Mouse (Mus musculus) embryo, embryonic 11.5 days (tissue): ENCODE data around the gene Hmcn2.

Source experiments
- DNase-seq: peaks from one replicate; pipeline ENCODE4 v3.0.0-alpha.2; 2012; ENCODE audit warnings: low read depth, low spot score

The Hmcn2 gene

DNA sequence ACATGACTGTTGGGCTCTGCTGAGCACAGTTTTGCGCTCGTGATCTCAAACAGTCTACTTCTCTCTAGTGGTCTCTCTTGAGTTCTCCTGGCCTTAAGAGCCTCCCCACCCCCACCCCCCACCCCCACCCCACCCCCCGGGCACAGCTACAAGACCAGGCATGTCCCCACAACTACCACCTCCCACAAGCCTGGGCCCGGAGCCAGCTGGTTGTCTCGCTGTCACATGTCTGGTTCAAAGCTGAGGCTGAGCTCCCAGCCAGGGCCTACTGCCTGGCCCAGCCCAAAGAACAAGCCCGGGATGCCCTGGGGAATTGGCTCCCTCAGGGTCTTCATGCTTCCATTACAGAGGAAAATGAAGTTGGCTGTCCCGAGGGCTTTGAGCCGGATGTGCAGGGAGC lies 140.1 kb downstream of the Hmcn2 start:
- no peak for DNase-seq

DNA sequence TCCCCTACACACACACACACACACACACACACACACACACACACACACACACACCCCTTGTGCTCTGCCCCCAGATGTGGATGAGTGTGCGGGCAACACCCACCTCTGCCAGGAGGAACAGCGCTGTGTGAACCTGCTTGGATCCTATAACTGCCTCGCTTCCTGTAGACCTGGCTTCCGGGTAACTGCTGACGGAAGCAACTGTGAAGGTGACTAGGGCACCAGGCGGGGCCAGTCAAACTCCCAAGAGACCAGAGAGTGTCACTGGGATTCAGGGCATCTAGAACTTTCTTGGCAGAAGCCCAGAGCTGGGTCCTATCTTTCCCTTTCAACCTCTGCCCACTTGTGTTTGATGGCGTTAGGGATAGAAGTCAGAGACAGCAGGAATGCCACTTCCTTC lies 141.2 kb downstream of the Hmcn2 start:
- DNase-seq, result no peak

- no peak for DNase-seq
Observed at GRCm38 (mm10) chr2:31458460-31458859, 144.2 kb downstream of the Hmcn2 start.

DNA sequence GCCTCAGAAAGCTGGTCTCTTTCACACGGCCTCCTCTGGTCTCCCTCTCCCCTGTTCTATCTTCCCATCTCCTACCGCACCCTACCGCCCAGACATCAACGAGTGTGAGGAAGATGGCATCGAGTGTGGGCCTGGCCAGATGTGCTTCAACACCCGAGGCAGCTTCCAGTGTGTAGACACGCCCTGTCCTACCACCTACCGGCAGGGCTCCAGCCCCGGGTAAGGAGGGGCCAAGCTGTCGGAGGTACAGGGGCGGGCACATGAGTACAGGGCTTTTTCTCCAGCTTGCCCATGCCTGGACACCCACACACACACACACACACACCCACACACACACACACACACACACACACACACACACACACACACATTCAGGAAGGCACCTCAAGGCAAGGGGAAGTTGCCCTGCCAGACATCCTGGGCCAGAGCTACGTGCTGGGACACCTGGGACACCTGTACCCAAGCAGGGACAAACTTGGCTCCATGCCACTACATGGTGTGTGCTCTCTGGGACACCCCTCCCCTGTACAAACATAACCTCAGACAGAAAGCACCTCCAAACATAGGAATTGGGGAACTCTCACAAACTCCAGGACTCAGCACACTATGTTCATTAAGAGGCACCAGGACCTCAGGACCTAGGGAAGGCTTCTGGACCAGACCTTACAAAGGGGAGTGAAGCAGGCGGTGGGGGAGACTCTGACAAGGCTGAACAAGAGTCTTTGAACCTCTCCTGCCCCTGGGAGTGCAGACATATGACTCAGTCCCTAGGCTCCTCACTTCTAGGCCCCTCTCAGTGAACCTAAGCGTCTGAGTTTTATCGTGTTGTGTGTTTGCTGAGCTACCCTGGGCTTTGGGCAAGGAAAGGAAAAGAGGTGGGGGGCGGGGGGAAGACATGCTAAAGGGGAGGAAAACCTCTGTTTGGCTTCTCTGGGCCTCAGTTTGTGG lies 145.0 kb downstream of the Hmcn2 start:
- no peak for DNase-seq

GRCm38 (mm10) chr2:31460025-31460571 lies 145.9 kb downstream of the Hmcn2 start:
- no peak for DNase-seq

GRCm38 (mm10) chr2:31460920-31461319 lies 146.7 kb downstream of the Hmcn2 start:
- no peak for DNase-seq

GRCm38 (mm10) chr2:31462051-31462450 lies 147.8 kb downstream of the Hmcn2 start:
- DNase-seq, result no peak

DNA sequence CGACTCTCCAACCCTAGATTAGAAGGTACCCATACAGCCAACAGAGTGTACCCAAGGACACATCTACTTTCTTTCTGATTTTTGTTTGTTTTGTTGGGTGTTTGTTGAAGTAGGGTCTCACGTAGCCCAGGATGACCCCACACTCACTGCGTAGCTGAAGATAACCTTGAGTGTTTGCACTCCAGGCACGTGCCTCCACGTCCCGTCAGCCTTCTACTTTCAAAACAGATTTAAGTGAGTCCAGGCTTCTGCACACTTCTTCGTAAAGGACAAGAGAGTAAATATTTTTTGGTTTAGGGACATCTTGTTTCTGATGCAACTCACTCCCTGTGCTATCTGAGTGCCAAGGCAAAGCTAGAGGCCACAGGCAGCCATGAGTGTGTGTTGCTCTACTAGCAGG lies 149.0 kb downstream of the Hmcn2 start:
- no peak for DNase-seq

GRCm38 (mm10) chr2:31463696-31464528 lies 149.7 kb downstream of the Hmcn2 start:
- DNase-seq, result no peak

DNA sequence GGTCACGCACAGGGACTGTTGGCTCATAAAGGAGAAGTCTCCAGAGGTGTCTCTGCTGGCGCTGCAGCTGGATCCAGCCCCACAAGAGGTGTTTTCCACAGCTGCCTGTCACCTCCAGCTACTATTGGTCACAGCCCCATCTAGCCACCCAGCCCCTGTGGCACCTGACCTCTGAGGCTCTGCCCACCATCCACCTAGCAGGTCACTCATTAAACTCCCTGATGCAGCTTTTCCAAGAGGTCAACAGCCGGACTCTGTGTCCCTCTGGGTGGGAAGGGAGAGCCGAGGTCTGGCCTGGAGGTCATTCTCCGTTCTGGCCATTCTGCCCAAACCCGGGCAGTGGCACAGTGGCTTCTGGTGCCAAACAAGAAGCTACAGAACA lies 150.3 kb downstream of the Hmcn2 start:
- DNase-seq, result no peak

DNA sequence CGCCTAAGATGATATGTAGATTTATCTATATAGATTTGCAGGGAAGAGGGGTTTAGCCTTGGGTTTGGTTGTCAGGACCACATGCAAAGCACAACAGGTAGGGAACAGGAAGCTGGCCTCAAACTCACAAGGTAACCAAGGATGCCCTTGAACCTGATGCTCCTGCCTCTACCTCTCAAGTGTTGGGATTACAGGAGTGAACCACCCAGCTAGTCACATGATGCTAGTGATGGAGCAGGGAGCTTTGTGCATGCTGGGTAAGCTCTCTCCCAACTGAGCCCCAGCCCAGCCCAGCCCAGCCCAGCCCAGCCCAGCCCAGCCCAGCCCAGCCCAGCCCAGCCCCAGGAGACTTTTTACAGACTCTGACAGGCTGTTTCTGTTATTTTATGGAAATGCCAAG lies 153.2 kb downstream of the Hmcn2 start:
- DNase-seq, result no peak

DNA sequence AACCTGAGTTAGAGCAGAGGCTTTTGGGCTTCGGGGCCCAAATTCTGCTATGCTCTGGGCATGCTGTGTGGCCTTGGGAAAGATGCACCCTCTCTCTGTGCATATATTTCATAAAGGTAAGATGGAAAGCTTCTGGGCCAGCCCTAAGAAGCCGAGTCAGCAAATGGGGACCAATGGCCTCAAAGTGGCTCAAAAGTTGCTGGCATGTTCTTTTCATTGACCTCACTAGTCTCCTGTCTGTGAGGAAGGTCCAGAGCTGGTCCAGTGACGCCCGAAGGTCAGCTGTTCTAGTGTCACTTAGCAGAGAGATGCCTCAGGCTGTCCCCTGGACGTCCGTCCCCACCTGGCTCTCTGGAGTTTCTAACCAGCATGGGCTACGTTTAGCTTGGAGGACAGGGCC lies 154.6 kb downstream of the Hmcn2 start:
- no peak for DNase-seq

DNA sequence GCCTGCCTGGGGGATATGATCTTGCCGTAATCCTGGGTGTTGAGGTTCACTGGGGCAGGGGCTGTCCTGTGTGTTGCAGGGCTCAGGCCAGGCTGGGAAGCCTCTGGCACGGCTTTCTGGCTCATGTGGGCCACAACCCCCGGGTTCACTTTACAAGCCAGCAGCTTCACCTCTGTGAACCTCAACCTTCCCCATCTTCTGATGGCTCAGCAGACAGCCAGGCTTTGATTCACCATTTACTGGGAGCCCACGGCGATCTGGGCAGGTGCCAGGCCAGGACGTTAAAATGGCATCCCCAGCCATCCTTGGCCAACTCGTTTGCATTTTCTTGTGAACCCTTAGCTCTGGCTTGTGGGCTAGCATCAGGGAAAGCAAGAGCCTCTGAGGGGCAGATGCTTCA lies 155.3 kb downstream of the Hmcn2 start:
- no peak for DNase-seq

- no peak for DNase-seq
Observed at GRCm38 (mm10) chr2:31469931-31470682, 155.9 kb downstream of the Hmcn2 start, which contains the start of gene Ass1. Ass1 (plus strand) TSS chr2:31470207.

GRCm38 (mm10) chr2:31470683-31471385 lies 156.6 kb downstream of the Hmcn2 start:
- DNase-seq, result no peak

DNA sequence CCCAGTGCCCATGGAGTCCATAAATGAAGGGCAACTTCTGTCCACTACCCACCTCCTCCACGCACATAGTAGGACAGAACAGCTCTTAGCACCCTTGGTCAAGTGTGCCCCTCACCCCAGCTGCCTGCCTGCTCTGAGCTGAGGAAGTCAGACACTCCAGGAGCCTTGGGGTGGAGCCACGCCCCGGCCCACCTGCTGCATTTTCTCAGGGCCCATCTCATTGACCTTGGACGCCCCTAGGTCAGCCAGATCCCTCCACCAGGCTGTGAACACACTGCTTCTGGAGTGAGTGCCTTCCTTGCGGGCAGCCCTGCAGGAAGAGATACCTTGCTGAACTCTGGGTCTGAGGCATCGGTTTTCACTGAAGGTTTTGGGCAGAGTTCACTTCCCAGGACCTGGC lies 157.4 kb downstream of the Hmcn2 start:
- no peak for DNase-seq

- no peak for DNase-seq
Observed at GRCm38 (mm10) chr2:31472406-31473065, 158.3 kb downstream of the Hmcn2 start.

DNA sequence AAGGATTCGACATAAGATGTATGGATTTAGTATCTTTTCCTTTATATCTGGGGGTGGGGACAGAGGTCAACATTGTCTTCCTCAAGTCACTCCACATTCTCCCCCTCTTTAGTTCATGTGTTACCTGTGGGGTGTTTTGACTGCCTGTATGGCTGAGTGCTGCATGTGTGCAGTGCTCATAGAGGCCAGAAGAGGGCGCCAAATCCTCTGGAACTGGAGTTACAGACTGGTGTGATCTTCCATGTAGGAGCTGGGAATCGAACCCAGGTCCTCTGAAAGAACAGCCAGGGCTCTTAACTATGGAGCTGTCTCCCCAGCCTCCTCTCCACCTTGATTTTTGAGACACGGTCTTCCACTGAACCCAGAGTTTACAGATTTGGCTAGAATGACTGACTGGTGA lies 159.7 kb downstream of the Hmcn2 start:
- no peak for DNase-seq

- DNase-seq, result no peak
Observed at GRCm38 (mm10) chr2:31474686-31475085, 160.5 kb downstream of the Hmcn2 start.

GRCm38 (mm10) chr2:31476107-31476820 lies 162.0 kb downstream of the Hmcn2 start:
- no peak for DNase-seq
